Mouse (Mus musculus): ENCODE measurements around the gene Cfap97.
"Not testable (repeated sequence)": the region's sequence is repeated elsewhere in the genome, so short reads cannot be mapped to it uniquely, and the experiment has no call there.

Gene Cfap97

GRCm38 (mm10) chr8:46226622-46227021, 75.1 kb downstream of the Cfap97 start:
- DNase-seq (ENCODE audit: low spot score in 2 of 2) = no peak

- not testable (repeated sequence) for DNase-seq (ENCODE audit: low spot score in 2 of 2)
Measured at GRCm38 (mm10) chr8:46231968-46232367, 80.4 kb downstream of the Cfap97 start.

- no peak for DNase-seq (ENCODE audit: low spot score in 2 of 2)
Measured at GRCm38 (mm10) chr8:46232798-46233197, 81.2 kb downstream of the Cfap97 start.

- DNase-seq (ENCODE audit: low spot score in 2 of 2) = no peak
Measured at GRCm38 (mm10) chr8:46234736-46235135, 83.2 kb downstream of the Cfap97 start.

GRCm38 (mm10) chr8:46236441-46237223, 85.1 kb downstream of the Cfap97 start:
- DNase-seq (ENCODE audit: low spot score in 2 of 2) = no peak

- DNase-seq (ENCODE audit: low spot score in 2 of 2) = peak; percentile 70 to 86
Measured at GRCm38 (mm10) chr8:46241568-46242374, 90.2 kb downstream of the Cfap97 start.

- no peak for DNase-seq (ENCODE audit: low spot score in 2 of 2)
Measured at GRCm38 (mm10) chr8:46242946-46243345, 91.4 kb downstream of the Cfap97 start.

Data from spleen, postnatal 4 days (tissue).